Mouse (Mus musculus): ENCODE data around the gene Atg2b. TPM values are rescaled to one million over a fixed set of nuclear protein-coding genes. Genes with fewer than 3 reads are reported as not detected.

Atg2b gene
- total and polyA plus RNA-seq, 3 experiments = 28.3 to 35.9 TPM; not detected in 1

DNA sequence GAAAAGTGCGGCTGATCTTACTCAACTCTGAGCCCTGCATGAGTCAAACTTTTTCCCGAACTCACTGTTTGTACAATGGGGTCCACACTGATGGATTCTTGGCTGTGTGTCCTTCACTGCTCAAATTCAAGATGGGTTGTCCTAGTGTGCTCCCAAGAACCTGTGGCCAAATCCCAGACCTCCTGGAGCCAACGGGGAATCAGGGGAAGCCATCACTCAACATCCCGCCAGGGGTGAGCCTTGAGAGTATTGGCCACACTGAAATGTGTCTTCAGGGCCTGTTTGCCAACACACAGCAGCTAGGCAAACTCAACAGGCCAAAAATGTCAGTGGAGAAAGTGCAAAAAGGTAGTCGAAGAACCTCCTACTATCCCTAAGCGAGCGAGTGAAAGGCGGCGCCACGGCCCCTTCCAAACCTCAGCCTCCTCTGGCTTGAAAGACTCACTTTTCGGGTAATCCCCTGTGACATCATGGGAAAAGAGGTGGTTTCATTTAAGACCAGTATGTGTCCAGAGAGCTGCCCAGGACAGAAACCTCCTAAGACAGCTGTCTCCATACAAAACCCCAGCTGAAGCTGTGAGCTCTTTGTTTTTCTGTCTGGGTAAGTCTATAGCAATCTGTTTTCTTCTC, 82.3 kb downstream of the Atg2b start, which contains the start of gene Bdkrb1:
Bdkrb1 (plus strand) TSS at position 505 of the 630 bp plus-strand sequence.
- DNase-seq (ENCODE audit: low read depth, low spot score) = no peak
- Histone ChIP-seq H3K79me2 (ENCODE audit: control insufficient read depth, insufficient read depth, low read length, poor library complexity) (no peaks in the 10 kb centered on the region), H3K4me1 (ENCODE audit: control insufficient read depth in 1 of 2, insufficient read depth in 2 of 2, low read length in 2 of 2) (peaks cover 0 to 9% of the 10 kb centered on the region in 2 experiments; a peak in 2 of 4 replicates), H3K27ac (ENCODE audit: control insufficient read depth, low read depth, low read length) (no peak within 1 kb of the TSS), H3K36me3 (ENCODE audit: control insufficient read depth in 1 of 2, insufficient read depth in 2 of 2, low read length in 2 of 2) (no peaks in the 10 kb centered on the region; a peak in 1 of 4 replicates), H3K9me3 (replicated peaks; ENCODE audit: insufficient read depth, low read length) (no peaks in the 10 kb centered on the region), H3K4me3 (ENCODE audit: control insufficient read depth in 1 of 2, insufficient read depth in 1 of 2, low read depth in 2 of 2, low read length in 2 of 2) (no peak within 1 kb of the TSS), H3K9ac (ENCODE audit: control insufficient read depth, low read depth, low read length, poor library complexity, severe bottlenecking) (no peak within 1 kb of the TSS), H3K27me3 (ENCODE audit: control insufficient read depth in 1 of 2, insufficient read depth in 2 of 2, low read length in 2 of 2) (no peaks in the 10 kb centered on the region)
- no peak for TF ChIP-seq JUND (IDR thresholded peaks at IDR 0.05; ENCODE audit: low read depth, low read length)
- no peak for TF ChIP-seq TCF12 (IDR thresholded peaks at IDR 0.05; ENCODE audit: low read depth, low read length)

DNA sequence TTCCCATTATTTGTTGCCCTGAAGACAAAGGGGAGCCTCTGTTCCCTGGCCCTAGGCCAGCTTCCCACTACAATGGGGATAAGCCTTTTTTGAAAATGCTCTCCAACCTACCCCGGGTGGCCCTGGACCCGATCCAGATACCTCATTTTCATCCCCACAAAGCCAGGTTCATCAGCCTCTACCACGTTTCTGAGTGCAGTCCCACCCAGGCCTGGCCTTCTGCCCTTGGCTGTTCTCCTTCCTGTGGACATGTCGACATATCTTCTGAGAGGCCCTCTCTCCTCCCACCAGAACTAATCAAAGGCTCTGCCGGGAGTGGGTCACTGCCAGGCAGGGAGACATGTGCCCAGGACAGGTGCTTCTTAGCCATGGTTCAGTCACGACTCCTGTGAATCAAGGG, 83.4 kb downstream of the Atg2b start:
- no peaks in the 10 kb centered on the region for H3K79me2 ChIP-seq (ENCODE audit: control insufficient read depth, insufficient read depth, low read length, poor library complexity)
- no peaks in the 10 kb centered on the region; a peak in 1 of 4 replicates for H3K36me3 ChIP-seq (ENCODE audit: control insufficient read depth in 1 of 2, insufficient read depth in 2 of 2, low read length in 2 of 2)
- no peaks in the 10 kb centered on the region for H3K27me3 ChIP-seq (ENCODE audit: control insufficient read depth in 1 of 2, insufficient read depth in 2 of 2, low read length in 2 of 2)
- no peak overlapping the region for H3K27ac ChIP-seq (ENCODE audit: control insufficient read depth, low read depth, low read length)
- H3K9me3 ChIP-seq (replicated peaks; ENCODE audit: insufficient read depth, low read length) = no peaks in the 10 kb centered on the region
- peaks cover 0 to 9% of the 10 kb centered on the region in 2 experiments; a peak in 2 of 4 replicates for H3K4me1 ChIP-seq (ENCODE audit: control insufficient read depth in 1 of 2, insufficient read depth in 2 of 2, low read length in 2 of 2)
- H3K4me3 ChIP-seq (ENCODE audit: control insufficient read depth in 1 of 2, insufficient read depth in 1 of 2, low read depth in 2 of 2, low read length in 2 of 2) = no peak overlapping the region
- H3K9ac ChIP-seq (ENCODE audit: control insufficient read depth, low read depth, low read length, poor library complexity, severe bottlenecking) = no peak overlapping the region
- DNase-seq (ENCODE audit: low read depth, low spot score) = no peak
- no peak for TF ChIP-seq KAT2A (conservative IDR thresholded peaks at IDR 0.05; ENCODE audit: low read depth, low read length)
- TF ChIP-seq USF2 (IDR thresholded peaks at IDR 0.05; ENCODE audit: borderline replicate concordance in 1 of 2, insufficient read depth in 1 of 2, low read depth in 1 of 2, low read length in 2 of 2) = no peak
- TF ChIP-seq CHD1 (IDR thresholded peaks at IDR 0.05; ENCODE audit: low read depth, low read length) = no peak
- TF ChIP-seq CHD2 (IDR thresholded peaks at IDR 0.05; ENCODE audit: low read length) = no peak
- no peak for TF ChIP-seq ZMIZ1 (IDR thresholded peaks at IDR 0.05; ENCODE audit: low read depth, low read length)

DNA sequence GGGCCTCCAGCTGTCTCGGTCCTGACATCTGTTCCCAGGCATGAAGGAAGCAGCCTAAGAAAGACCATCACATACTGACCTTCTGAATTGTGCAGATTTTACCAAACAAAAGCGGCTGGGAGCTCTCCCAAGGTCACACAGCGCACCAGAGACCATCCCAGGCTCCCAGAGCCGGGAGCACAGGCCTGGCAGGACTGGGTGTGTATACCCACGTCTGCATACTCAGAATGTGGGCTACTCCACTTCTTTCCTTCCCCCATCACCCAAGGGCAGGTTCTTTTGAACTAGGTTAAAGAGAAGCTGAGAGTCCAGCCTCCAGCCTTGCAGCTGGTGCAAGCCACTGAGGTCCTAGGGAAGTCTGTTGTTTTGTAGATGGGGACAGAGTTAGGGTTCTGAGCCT, 85.9 kb downstream of the Atg2b start:
- H3K27ac ChIP-seq (ENCODE audit: control insufficient read depth, low read depth, low read length) = no peak overlapping the region
- H3K4me1 ChIP-seq (ENCODE audit: control insufficient read depth in 1 of 2, insufficient read depth in 2 of 2, low read length in 2 of 2) = peaks cover 0 to 9% of the 10 kb centered on the region in 2 experiments; a peak in 2 of 4 replicates
- no peak overlapping the region for H3K9ac ChIP-seq (ENCODE audit: control insufficient read depth, low read depth, low read length, poor library complexity, severe bottlenecking)
- no peak overlapping the region for H3K4me3 ChIP-seq (ENCODE audit: control insufficient read depth in 1 of 2, insufficient read depth in 1 of 2, low read depth in 2 of 2, low read length in 2 of 2)
- no peaks in the 10 kb centered on the region for H3K27me3 ChIP-seq (ENCODE audit: control insufficient read depth in 1 of 2, insufficient read depth in 2 of 2, low read length in 2 of 2)
- H3K79me2 ChIP-seq (ENCODE audit: control insufficient read depth, insufficient read depth, low read length, poor library complexity) = no peaks in the 10 kb centered on the region
- no peak for TF ChIP-seq POLR2A (IDR thresholded peaks at IDR 0.05; ENCODE audit: control insufficient read depth in 1 of 2, insufficient read depth in 1 of 2, low read depth in 1 of 2, low read length in 2 of 2, poor library complexity in 1 of 2)
- TF ChIP-seq ETS1 (IDR thresholded peaks at IDR 0.05; ENCODE audit: low read depth, low read length) = no peak
- no peak for TF ChIP-seq ZMIZ1 (IDR thresholded peaks at IDR 0.05; ENCODE audit: low read depth, low read length)
- TF ChIP-seq NRF1 (IDR thresholded peaks at IDR 0.05; ENCODE audit: insufficient read depth, low read depth, low read length, poor library complexity, severe bottlenecking) = no peak
- no peak for TF ChIP-seq MAX (IDR thresholded peaks at IDR 0.05; ENCODE audit: low read length)
- no peak for TF ChIP-seq SMC3 (IDR thresholded peaks at IDR 0.05; ENCODE audit: low read depth, low read length)
- H3K36me3 ChIP-seq (ENCODE audit: control insufficient read depth in 1 of 2, insufficient read depth in 2 of 2, low read length in 2 of 2) = no peaks in the 10 kb centered on the region; a peak in 1 of 4 replicates
- H3K9me3 ChIP-seq (replicated peaks; ENCODE audit: insufficient read depth, low read length) = no peaks in the 10 kb centered on the region
- DNase-seq (ENCODE audit: low read depth, low spot score) = no peak

Measured in MEL (cell line).